Mouse (Mus musculus) liver, postnatal 0 days (tissue): ENCODE measurements around the gene Mdga1.

ENCODE experiments used
- CTCF ChIP-seq: sonication (generic); IDR thresholded peaks from 2 replicates; pipeline ENCODE4 v1.5.1; 2016; ENCODE audit warnings: antibody characterized with exemption, low read depth
- EP300 ChIP-seq: IDR thresholded peaks from 2 replicates; pipeline ENCODE4 v1.6.1; 2016; ENCODE audit warnings: antibody characterized with exemption, low read depth, mild to moderate bottlenecking

GRCm38 (mm10) chr17:29934133-29934851 lies 35.6 kb downstream of the Mdga1 start:
- TF ChIP-seq EP300 (no peak), CTCF (no peak)
